Mouse (Mus musculus): ENCODE measurements at regions not wholly inside any gene's neighbourhood (a gene's known extent, or its start where the extent isn't known, plus 50 kb on each side); places are given as distances from the start of the nearest gene placed in this dataset.

- TF ChIP-seq CTCF (conservative IDR thresholded peaks at IDR 0.05; ENCODE audit: insufficient read depth, insufficient read length, low read depth, low read length) (no peak), POLR2A (IDR thresholded peaks at IDR 0.05; ENCODE audit: low read depth, low read length) (no peak)
These were observed 264.9 kb downstream of the Bcl11a start for GRCm38 (mm10) chr11:24342732-24343131.

Measured in kidney, adult 2 months (tissue).